Mouse (Mus musculus) neural tube, embryonic 11.5 days (tissue): ENCODE measurements around the gene Cpa5. TPM values are rescaled to one million over a fixed set of nuclear protein-coding genes. Genes with fewer than 3 reads are reported as not detected.
A peak's percentile ranks its signal among the peaks of the same experiment; 100 is the strongest.

Source experiments
- ATAC-seq: fragments of 200-750 bp; cut with Nextera tagmentation; 2 replicates; pipeline ENCODE4 v1.8.0; 2017; ENCODE audit warnings: moderate number of reproducible peaks, mild to moderate bottlenecking, moderate TSS enrichment, moderate library complexity; ENCODE audit not compliant: insufficient read depth, low FRiP score, low TSS enrichment
- DNase-seq: peaks from one replicate; pipeline ENCODE4 v3.0.0-alpha.2; 2015; ENCODE audit warnings: low spot score
- H3K27ac ChIP-seq: fragments of 300-500 bp; sonication (generic); 2 replicates; pipeline ENCODE4 v1.5.1; 2014; ENCODE audit warnings: low read depth, mild to moderate bottlenecking, low read length
- H3K27me3 ChIP-seq: fragments of 300-500 bp; sonication (generic); 2 replicates; pipeline ENCODE4 v1.6.1; 2014; ENCODE audit warnings: mild to moderate bottlenecking, low read length, mixed read lengths; ENCODE audit not compliant: control insufficient read depth, insufficient read depth
- H3K36me3 ChIP-seq: fragments of 300-500 bp; sonication (generic); 2 replicates; pipeline ENCODE4 v1.6.1; 2014; ENCODE audit warnings: mild to moderate bottlenecking, low read length, moderate library complexity, mixed read lengths; ENCODE audit not compliant: control insufficient read depth, insufficient read depth
- H3K4me1 ChIP-seq: fragments of 300-500 bp; sonication (generic); 2 replicates; pipeline ENCODE4 v1.6.1; 2014; ENCODE audit warnings: low read length, mixed read lengths; ENCODE audit not compliant: control insufficient read depth, insufficient read depth
- H3K4me2 ChIP-seq: fragments of 300-500 bp; sonication (generic); 2 replicates; pipeline ENCODE4 v1.6.1; 2014; ENCODE audit warnings: low read depth, mild to moderate bottlenecking, moderate library complexity
- H3K4me3 ChIP-seq: fragments of 300-500 bp; sonication (generic); 2 replicates; pipeline ENCODE4 v1.5.1; 2014; ENCODE audit warnings: low read depth, low read length
- H3K9ac ChIP-seq: fragments of 300-500 bp; sonication (generic); 2 replicates; pipeline ENCODE4 v1.6.1; 2014; ENCODE audit warnings: mild to moderate bottlenecking, low read length
- H3K9me3 ChIP-seq: fragments of 300-500 bp; sonication (generic); 2 replicates; pipeline ENCODE4 v1.6.1; 2016; ENCODE audit warnings: low read length; ENCODE audit not compliant: control insufficient read depth
- WGBS: fragments of 180-500 bp; shearing (Covaris S2); extraction: QIAGEN DNeasy Blood & Tissue Kit; methylation state at CpG from one replicate; pipeline ENCODE4 v1.1.7; 2014; 5-methylcytosine and 5-hydroxymethylcytosine counted together
- polyA plus RNA-seq: library from polyadenylated mRNA; unstranded; fragments of >200 nt; fragmentation: Nextera tagmentation; extraction: Ambion mirVana; gene quantifications from 2 replicates; pipeline ENCODE4 v1.2.1, GENCODE M21; 2014

Cpa5 gene
- polyA plus RNA-seq, 1 experiment from 2014 or later, result not detected

DNA sequence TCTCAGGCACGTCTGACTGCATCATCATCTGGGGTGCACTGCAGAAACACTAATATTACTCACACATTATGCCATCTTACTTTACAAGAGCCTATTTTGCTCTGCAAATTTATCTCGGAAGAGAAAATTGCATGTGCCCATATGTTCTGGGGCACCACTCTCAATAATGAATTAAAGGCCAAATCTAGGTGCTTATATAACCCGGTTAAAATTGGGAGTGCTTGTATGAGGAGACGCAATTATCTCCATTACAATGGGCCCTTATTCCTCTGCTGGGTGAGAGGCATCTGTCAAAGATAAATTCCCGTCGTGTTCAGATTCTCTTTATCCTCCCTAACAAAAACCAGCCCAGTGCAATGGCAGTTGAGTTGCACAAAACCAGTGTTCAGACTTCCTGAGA, 54.0 kb downstream of the Cpa5 start:
- Histone ChIP-seq H3K27ac (0 out of 2 replicates have a peak overlapping the region, but pooled peaks have one; percentile 40), H3K9ac (no peak overlapping the region), H3K4me1 (peaks cover 6% of the 10 kb centered on the region), H3K4me3 (no peak overlapping the region), H3K36me3 (no peaks in the 10 kb centered on the region), H3K27me3 (no peaks in the 10 kb centered on the region), H3K4me2 (no peak overlapping the region), H3K9me3 (no peaks in the 10 kb centered on the region)
- 40% methylated on average over 6 of the region's 6 CpGs for WGBS
- DNase-seq (no peak), ATAC-seq (no peak)

DNA sequence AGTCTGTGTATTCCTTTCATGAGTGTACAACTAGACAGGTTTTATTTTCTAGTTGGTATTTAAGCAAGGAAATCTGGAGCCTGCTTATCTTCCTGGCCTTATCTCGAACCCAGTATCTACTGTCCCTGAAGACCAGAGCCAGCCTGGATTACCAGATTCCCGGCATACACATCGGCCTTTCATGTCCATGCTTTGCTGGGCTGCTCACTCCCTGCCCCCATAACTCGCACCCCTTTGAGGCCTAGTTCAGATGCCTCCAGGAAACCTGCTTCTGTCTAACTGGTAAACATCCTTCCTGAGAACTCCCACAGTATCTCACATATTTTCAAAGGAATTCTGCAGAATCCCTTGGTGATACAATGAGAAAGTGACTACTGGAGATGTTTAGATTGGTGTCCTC, 54.5 kb downstream of the Cpa5 start:
- H3K9me3 ChIP-seq, result no peaks in the 10 kb centered on the region
- H3K9ac ChIP-seq, result no peak overlapping the region
- 65% methylated on average over 4 of the region's 4 CpGs for WGBS
- H3K36me3 ChIP-seq, result no peaks in the 10 kb centered on the region
- ATAC-seq, result no peak
- no peak for DNase-seq
- H3K4me1 ChIP-seq, result peaks cover 6% of the 10 kb centered on the region
- H3K4me2 ChIP-seq, result no peak overlapping the region
- no peaks in the 10 kb centered on the region for H3K27me3 ChIP-seq
- no peak overlapping the region for H3K27ac ChIP-seq
- H3K4me3 ChIP-seq, result no peak overlapping the region

DNA sequence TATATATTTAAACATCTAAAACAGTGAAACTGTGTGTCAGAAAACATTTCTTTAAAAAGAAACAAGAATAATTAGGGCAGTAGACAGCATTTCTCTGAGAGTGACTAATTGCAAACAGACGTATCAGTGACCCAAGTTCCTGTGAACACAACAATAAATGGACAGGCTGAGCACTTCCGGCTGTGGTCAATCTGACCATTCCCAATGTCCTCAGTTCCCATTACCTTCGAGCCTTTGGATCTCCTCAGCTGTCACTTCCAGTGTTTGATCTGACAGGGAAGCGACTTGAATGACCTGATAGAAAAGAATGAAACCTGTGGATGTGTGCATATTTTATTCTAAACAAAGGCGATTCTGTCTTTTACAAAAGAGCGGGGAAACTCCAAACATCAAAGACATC, 55.2 kb downstream of the Cpa5 start:
- H3K36me3 ChIP-seq, result no peaks in the 10 kb centered on the region
- no peak for DNase-seq
- no peak overlapping the region for H3K4me2 ChIP-seq
- H3K4me3 ChIP-seq, result no peak overlapping the region
- no peak for ATAC-seq
- WGBS, result 42% methylated on average over 6 of the region's 6 CpGs
- H3K27ac ChIP-seq, result no peak overlapping the region
- no peak overlapping the region for H3K9ac ChIP-seq
- H3K27me3 ChIP-seq, result no peaks in the 10 kb centered on the region
- peaks cover 6% of the 10 kb centered on the region for H3K4me1 ChIP-seq
- no peaks in the 10 kb centered on the region for H3K9me3 ChIP-seq

DNA sequence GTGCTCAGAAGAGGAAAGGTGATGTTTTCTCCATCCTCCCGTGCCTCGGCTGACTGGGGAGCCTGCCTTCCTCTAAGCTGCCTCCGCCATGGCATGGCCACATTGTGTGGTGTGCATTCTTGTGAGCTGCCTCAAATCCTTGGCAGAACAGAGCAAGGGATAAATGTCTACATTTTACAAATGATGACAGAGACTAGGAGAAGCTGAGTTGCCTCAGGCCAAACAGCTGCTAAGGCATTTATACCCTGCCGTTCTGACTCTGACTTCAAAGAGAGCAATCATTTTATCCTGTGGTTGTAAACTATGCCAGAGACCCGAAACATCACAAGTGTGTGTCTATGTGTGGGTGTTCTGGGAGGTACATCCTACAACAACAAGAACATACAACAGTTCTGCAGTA, 56.8 kb downstream of the Cpa5 start:
- no peaks in the 10 kb centered on the region for H3K36me3 ChIP-seq
- H3K4me2 ChIP-seq, result no peak overlapping the region
- H3K27ac ChIP-seq, result no peak overlapping the region
- no peak overlapping the region for H3K9ac ChIP-seq
- no peak for DNase-seq
- no peaks in the 10 kb centered on the region for H3K27me3 ChIP-seq
- H3K4me1 ChIP-seq, result peaks cover 9% of the 10 kb centered on the region
- no peak for ATAC-seq
- H3K9me3 ChIP-seq, result no peaks in the 10 kb centered on the region
- WGBS, result 46% methylated on average over 5 of the region's 5 CpGs
- H3K4me3 ChIP-seq, result no peak overlapping the region

DNA sequence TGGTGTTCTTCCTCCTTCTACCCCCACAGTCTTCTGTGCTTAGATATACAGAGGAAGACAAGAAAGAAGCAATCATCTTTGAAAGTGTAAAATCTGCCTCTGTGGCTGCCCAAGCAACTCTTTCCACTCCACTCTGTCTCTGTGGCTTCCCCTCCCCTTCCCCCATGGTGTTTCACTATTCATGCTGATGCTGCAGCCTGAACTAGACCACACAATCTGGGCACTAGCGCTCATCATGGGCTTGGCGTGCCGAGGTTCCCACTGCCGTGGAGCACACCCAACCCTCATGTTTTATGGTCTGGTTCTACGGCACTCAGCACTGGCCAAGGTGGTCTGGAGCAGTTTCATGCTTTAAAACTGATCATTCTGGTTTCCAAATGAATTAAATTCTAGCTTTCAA, 60.9 kb downstream of the Cpa5 start:
- H3K9me3 ChIP-seq, result no peaks in the 10 kb centered on the region
- 74% methylated on average over 5 of the region's 5 CpGs for WGBS
- ATAC-seq (no peak), DNase-seq (no peak)
- H3K4me1 ChIP-seq, result peaks cover 30% of the 10 kb centered on the region
- no peak overlapping the region for H3K4me3 ChIP-seq
- no peak overlapping the region for H3K27ac ChIP-seq
- no peaks in the 10 kb centered on the region for H3K27me3 ChIP-seq
- H3K36me3 ChIP-seq, result no peaks in the 10 kb centered on the region
- no peak overlapping the region for H3K9ac ChIP-seq
- H3K4me2 ChIP-seq, result no peak overlapping the region

DNA sequence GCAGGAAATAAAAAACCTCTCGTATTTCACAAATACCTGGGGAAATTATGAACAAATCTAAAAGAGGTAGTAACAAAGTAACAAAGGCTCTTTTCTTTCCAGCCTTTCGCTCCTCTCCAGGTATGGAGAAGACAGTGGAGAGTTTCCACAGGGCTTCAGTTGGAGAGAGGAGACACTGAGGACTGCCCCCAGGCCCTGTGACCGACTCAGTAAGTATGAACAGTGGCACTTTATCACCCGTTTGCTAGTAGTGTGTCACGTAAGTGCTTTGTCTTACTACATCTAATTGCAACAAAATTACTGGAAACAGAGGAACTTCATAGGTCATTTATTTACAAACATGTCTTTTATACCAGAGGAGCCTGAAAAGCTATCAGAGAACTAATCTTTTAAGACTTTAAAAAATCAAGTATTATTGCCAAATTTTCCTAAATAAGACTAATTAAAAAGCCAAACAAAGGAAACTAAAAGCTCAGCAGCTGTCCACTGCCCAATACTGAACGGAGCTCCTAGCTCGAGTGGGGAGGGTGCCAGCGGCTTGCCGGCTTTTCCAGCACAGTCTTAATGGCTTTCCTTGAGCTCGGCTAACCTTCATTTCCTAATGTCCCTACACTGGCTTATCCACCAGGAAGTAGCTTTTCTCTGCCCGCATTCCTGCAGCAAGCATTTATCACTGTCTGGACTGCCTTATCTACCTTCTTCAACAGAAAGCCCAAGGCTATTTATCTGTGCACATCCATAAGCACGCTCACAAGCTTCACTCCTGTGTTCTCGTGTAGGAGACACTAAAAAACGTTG, 63.2 kb downstream of the Cpa5 start:
- ATAC-seq, result no peak
- H3K9me3 ChIP-seq, result no peaks in the 10 kb centered on the region
- no peaks in the 10 kb centered on the region for H3K27me3 ChIP-seq
- DNase-seq, result no peak
- H3K4me1 ChIP-seq, result peaks cover 34% of the 10 kb centered on the region
- H3K4me3 ChIP-seq, result no peak overlapping the region
- H3K36me3 ChIP-seq, result no peaks in the 10 kb centered on the region
- 38% methylated on average over 14 of the region's 14 CpGs for WGBS
- H3K9ac ChIP-seq, result peak overlapping the region; percentile 18; the same call in 1 of the 2 replicates
- peak overlapping the region; percentile 77 for H3K27ac ChIP-seq
- no peak overlapping the region for H3K4me2 ChIP-seq

DNA sequence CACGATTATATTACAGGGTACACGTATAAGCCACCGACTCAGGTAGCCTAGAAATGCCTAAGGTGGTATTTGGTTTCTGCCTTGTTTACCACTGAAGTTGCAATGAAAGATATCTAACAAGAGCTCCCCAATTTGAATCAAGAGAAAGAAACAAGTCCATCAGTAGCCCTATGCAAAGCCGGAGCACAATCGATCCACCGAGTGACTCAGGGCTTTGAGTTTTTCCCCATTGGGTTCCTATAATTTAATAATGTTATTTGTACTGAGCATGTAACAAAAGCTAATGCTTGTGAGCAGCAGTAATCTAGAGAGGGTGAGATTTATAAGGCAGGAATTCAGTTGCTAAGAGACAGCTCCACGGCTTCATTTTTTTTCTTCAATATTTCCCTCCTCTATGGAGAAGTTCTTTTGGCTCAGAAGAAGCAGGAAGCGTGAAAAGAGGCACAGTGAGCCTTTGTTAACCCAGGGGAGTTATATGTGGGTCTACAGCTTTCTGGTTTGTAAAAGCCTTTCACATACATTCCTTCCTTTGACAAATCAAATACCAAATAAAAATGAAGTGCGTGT, 64.0 kb downstream of the Cpa5 start:
- H3K9ac ChIP-seq, result peak overlapping the region; percentile 41
- H3K4me2 ChIP-seq, result peak overlapping the region; percentile 28; the same call in 1 of the 2 replicates
- WGBS, result 61% methylated on average over 9 of the region's 9 CpGs
- ATAC-seq (no peak), DNase-seq (no peak)
- peaks cover 38% of the 10 kb centered on the region for H3K4me1 ChIP-seq
- H3K27ac ChIP-seq, result peak overlapping the region; percentile 77
- H3K9me3 ChIP-seq, result no peaks in the 10 kb centered on the region
- H3K4me3 ChIP-seq, result no peak overlapping the region
- H3K27me3 ChIP-seq, result no peaks in the 10 kb centered on the region
- H3K36me3 ChIP-seq, result no peaks in the 10 kb centered on the region

DNA sequence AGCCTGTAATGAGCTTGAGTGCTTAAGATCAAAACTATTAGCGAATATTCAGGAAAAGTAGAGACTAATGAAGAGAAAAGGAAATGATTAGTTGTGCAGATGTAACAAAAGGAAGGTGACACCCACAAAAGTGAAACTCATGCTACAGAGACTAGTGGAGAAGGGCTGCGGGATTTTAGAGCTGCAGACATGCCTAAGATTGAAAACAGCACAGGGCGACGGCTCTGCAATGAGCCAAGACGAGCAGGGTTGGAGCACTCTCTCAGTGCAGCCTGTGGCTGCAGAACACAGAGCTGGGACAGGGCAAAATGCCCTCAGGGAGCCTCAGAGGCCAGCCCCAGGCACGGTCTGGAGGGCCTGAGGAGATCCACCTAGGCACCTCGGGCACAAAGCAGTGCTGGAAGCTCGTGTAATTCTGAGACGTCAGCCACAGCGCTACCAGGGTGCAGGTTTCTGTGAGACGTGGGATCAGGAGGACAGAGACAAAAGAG, 64.5 kb downstream of the Cpa5 start:
- WGBS, result 16% methylated on average over 11 of the region's 11 CpGs
- H3K4me2 ChIP-seq, result peak overlapping the region; percentile 28
- H3K4me1 ChIP-seq, result peaks cover 38% of the 10 kb centered on the region
- H3K9ac ChIP-seq, result peak overlapping the region; percentile 41
- ATAC-seq (no peak), DNase-seq (peak; percentile 35)
- H3K27me3 ChIP-seq, result no peaks in the 10 kb centered on the region
- no peak overlapping the region for H3K4me3 ChIP-seq
- H3K36me3 ChIP-seq, result no peaks in the 10 kb centered on the region
- H3K9me3 ChIP-seq, result no peaks in the 10 kb centered on the region
- H3K27ac ChIP-seq, result peak overlapping the region; percentile 77

DNA sequence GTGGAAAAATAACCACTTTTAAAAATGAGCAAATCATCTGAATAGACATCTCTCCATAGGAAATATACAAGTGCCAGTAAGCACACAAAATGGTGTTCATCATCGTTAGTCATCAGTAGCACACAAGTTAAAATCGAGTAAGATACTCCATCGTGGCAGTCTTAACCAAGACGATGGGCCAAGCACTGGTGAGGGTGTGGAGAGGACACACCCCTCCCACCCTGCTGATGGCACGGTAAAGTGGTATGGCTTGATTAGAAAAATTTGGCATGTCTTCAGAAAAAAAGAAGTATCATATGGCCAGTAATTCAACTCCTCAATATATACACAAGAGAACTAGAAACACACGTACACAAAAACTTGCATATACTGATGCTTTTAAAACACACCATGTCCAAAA, 65.7 kb downstream of the Cpa5 start:
- Histone ChIP-seq H3K27ac (no peak overlapping the region), H3K4me1 (peaks cover 38% of the 10 kb centered on the region), H3K4me3 (no peak overlapping the region), H3K4me2 (no peak overlapping the region), H3K27me3 (no peaks in the 10 kb centered on the region), H3K9ac (no peak overlapping the region), H3K36me3 (no peaks in the 10 kb centered on the region), H3K9me3 (no peaks in the 10 kb centered on the region)
- no peak for DNase-seq
- ATAC-seq, result no peak
- 91% methylated on average over 6 of the region's 6 CpGs for WGBS
